Mouse (Mus musculus) T-cell, adult 66 days (primary cell): Measurements from ENCODE around the gene Kcnq1. TPM values are rescaled to one million over a fixed set of nuclear protein-coding genes. Genes with fewer than 3 reads are reported as not detected.

ENCODE experiments used
- total RNA-seq, 2 experiments: library from RNA; stranded (reverse); gene quantifications; 3 replicates in 1 of 2; 4 replicates in 1 of 2; pipeline ENCODE4 v1.2.4; 2023

The Kcnq1 gene
- total RNA-seq = not detected

GRCm38 (mm10) chr7:143106062-143106461 lies at the start of gene Kcnq1:
TSS of gene Kcnq1 (plus strand) at chr7:143106362.

DNA sequence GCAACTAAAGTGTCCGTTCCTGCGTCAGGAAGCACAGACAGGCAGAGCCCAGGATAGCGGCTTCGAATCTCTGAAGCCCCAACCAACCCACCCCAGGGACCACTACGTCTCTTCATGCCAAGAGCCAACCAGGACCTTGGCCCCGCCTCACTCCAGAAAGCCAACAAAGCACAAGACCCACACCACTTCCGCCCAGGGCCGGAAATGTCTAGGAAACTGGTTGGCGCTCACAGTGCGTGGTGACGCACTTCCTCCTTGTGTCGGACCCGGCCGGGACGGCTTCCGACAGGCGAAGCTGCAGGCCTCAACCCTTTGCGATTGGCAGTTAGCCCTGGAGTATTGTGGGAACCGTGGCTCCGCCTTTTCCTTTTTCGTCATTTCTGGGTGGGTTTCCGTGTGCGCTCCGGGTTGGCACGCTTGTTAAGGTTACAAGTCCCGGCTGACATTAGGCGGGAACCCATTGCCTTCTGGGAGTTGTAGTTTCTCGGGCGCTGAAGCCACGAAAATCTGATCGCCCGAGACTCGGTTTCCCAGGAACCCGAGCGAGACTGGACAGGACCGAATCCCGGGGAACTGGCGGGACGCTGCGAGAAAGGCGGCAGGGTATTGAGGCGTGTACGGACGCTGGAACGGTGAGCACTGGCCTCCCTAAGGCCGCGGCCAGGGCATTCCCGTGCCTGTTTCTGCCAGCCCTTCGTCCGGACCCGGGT lies 37.1 kb upstream of the Kcnq1 start, which contains the start of gene Tssc4:
TSS of gene Tssc4 (plus strand) at position 368 of the 710 bp plus-strand sequence.

GRCm38 (mm10) chr7:143094592-143095553 lies 11.3 kb upstream of the Kcnq1 start, which contains the start of gene Trpm5:
TSS of gene Trpm5 (minus strand) at chr7:143094642.

GRCm38 (mm10) chr7:143460874-143461273 lies 354.7 kb downstream of the Kcnq1 start, which contains the start of gene Cdkn1c:
TSS of gene Cdkn1c (minus strand) at chr7:143461050.

DNA sequence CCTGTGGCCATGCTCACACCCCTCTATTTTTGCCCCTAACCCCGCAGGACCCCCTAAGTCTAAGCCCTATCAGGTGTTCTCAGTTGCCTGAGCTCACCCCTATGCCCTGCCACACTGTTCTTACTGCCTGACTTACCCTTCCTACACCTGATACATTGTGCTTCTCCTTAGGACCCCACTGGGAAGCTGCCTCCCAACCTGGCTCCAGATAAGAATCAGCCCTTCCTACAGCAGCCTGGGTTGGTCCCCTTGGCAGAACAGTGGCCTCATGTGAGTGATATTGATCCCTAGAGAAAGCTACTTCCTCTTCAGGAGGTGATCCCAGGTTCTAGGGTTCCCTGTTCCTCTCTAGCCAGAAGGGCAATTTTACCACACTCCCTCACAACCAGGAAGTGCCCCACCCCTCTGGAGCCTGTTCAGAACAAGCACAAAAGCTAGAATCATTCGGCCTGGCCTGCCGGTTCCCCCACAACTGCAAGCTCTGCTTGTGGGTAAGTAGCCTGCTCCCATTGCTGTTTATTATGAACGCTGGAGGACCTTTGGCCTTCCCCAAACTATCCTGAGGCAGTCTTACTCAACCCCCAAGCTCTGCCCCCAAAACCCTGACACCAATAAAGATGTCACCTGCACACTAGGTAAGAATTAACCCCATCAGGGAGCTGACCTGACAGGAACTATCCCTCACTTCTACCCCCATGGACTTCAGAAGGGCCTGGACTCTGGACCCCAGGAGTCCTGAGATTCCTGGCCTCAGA lies 367.4 kb downstream of the Kcnq1 start, which contains the start of gene Slc22a18:
TSS of gene Slc22a18 (plus strand) at position 390 of the 755 bp plus-strand sequence.

Other genes with a start within 250 kb of the Kcnq1 start
- not detected for gene Th, start 175.2 kb upstream of the Kcnq1 start, total RNA-seq
- under 1 TPM in 1 of 2 experiments, not detected in 1; 0.47 TPM for gene Ascl2, start 137.1 kb upstream of the Kcnq1 start, total RNA-seq
- 100 to 1,000 TPM; 156 to 157 TPM for gene Tspan32, start 101.3 kb upstream of the Kcnq1 start, total RNA-seq
- 10 to 100 TPM; 22.8 to 26.2 TPM for gene Cd81, start 53.6 kb upstream of the Kcnq1 start, total RNA-seq
- gene Tssc4, start 37.1 kb upstream of the Kcnq1 start, total RNA-seq = 10 to 100 TPM; 16.6 to 17.7 TPM
- not detected for gene Trpm5, start 11.7 kb upstream of the Kcnq1 start, total RNA-seq